Mouse (Mus musculus): ENCODE measurements around the gene Slc25a10.

DNA sequence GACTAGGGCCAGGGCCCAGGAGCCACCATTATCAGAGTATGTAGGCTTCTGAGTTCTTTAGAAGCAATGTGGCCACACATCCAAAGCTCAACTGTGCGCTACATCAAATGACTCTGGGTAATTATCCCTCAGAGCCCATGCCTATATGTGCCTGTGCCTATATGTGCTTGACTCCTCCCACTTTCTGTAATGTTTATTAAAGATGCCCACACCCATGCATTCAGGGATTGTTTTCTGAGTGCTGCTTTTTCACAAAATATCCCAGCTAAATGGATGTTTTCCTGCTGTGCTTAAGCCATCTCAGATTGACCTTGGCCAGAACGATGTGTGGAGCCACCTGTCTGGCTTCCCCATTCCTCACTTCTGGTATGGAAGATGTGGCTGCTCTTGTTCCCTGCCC, 28.1 kb upstream of the Slc25a10 start:
- TF ChIP-seq POLR2A (IDR thresholded peaks at IDR 0.05; ENCODE audit: low read depth, low read length): no peak
- no peak for TF ChIP-seq CTCF (conservative IDR thresholded peaks at IDR 0.05; ENCODE audit: insufficient read depth, insufficient read length, low read depth, low read length)
